Mouse (Mus musculus) 3T3-L1 (cell line): ENCODE results near the gene B430305J03Rik.

Source experiments
- DNase-seq: peaks from one replicate; pipeline ENCODE4 v3.0.0-alpha.2; 2015; ENCODE audit warnings: low read depth, low spot score

Gene B430305J03Rik

GRCm38 (mm10) chr3:61349433-61349832 is 16.3 kb downstream of the B430305J03Rik start:
- no peak for DNase-seq

- no peak for DNase-seq
Measured at GRCm38 (mm10) chr3:61348036-61348614, 17.6 kb downstream of the B430305J03Rik start.

GRCm38 (mm10) chr3:61345636-61346035 is 20.1 kb downstream of the B430305J03Rik start:
- DNase-seq, result peak; percentile 64

GRCm38 (mm10) chr3:61344031-61344430 is 21.7 kb downstream of the B430305J03Rik start:
- DNase-seq, result peak; percentile 99

- DNase-seq, result no peak
Measured at GRCm38 (mm10) chr3:61340321-61340720, 25.4 kb downstream of the B430305J03Rik start.

- no peak for DNase-seq
Measured at GRCm38 (mm10) chr3:61337230-61337629, 28.5 kb downstream of the B430305J03Rik start.

- no peak for DNase-seq
Measured at GRCm38 (mm10) chr3:61336205-61336604, 29.5 kb downstream of the B430305J03Rik start.

GRCm38 (mm10) chr3:61321632-61322031 is 44.1 kb downstream of the B430305J03Rik start:
- DNase-seq, result no peak

- no peak for DNase-seq
Measured at GRCm38 (mm10) chr3:61320031-61320430, 45.7 kb downstream of the B430305J03Rik start.

- no peak for DNase-seq
Measured at GRCm38 (mm10) chr3:61315002-61315401, 50.7 kb downstream of the B430305J03Rik start.
